Mouse (Mus musculus): ENCODE data around the gene Col13a1.

Col13a1 gene

GRCm38 (mm10) chr10:61978866-61979340 lies at the start of gene Col13a1:
Col13a1 (minus strand) TSS chr10:61979108.
- in situ Hi-C loops (cut with MboI, MseI), result loop anchor here (10.0 kb wide), 1 partner anchor 226 kb away; no protein-coding TSS in a partner anchor

DNA sequence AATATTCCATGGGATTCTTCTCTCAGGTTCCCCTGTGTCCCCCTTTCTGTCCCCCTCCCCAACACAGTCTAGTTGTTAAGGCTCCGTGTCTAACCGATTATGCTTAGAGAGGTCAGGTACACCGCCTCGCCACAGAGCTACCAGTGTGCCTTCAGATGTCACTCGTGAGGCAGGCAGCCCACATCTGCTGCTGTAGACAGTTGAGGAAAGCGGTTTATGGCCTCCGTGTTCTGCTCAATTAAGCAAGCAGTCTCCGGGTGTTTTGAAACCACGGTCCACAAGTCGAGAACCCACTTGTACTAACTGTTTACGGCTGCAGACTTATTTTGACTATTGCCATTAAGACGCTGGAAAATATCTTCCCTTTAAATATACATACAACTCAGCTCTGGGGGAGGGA lies 48.8 kb upstream of the Col13a1 start:
- in situ Hi-C loops (cut with MboI, MseI), result loop anchor here (25.0 kb wide), 1 partner anchor 2010 kb away; no protein-coding TSS in a partner anchor

DNA sequence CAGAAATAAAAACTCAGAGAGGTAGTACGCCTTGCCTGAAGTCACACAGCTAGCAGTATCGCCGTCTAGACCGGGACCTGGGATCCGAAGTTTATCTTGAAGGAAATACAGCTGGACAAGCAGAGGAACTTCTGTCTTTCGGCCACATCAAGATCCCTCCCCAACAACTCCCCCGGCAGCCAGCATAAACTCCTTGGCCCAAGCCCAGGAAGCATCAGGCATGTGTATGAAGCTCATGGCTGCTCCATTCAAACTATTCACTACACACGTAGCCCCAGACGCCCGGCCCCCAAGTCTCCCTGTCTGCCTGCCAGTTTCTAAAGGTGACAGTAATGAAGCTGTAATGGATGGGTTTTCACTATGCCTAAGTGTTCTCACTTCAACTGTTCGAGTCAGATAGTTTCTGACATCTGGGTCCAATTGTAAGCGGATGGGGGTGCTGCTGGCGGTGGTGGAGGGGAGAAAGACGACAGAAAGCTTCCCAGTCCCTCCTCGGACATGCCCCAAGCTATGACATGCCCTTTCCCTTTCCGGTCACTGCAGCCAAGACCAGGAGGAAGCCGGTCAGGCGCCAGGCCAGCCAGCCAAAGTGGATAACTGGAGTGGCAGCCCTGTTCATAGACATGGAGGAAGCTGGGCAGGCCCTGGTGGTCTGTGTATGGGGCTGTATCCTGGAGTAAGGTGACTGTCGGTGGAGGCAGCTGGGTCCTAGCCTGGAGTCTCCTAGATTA lies 45.1 kb upstream of the Col13a1 start:
- in situ Hi-C loops (cut with MboI, MseI), result no loop called here

GRCm38 (mm10) chr10:62020068-62020620 lies 41.2 kb upstream of the Col13a1 start:
- in situ Hi-C loops (cut with MboI, MseI), result no loop called here

DNA sequence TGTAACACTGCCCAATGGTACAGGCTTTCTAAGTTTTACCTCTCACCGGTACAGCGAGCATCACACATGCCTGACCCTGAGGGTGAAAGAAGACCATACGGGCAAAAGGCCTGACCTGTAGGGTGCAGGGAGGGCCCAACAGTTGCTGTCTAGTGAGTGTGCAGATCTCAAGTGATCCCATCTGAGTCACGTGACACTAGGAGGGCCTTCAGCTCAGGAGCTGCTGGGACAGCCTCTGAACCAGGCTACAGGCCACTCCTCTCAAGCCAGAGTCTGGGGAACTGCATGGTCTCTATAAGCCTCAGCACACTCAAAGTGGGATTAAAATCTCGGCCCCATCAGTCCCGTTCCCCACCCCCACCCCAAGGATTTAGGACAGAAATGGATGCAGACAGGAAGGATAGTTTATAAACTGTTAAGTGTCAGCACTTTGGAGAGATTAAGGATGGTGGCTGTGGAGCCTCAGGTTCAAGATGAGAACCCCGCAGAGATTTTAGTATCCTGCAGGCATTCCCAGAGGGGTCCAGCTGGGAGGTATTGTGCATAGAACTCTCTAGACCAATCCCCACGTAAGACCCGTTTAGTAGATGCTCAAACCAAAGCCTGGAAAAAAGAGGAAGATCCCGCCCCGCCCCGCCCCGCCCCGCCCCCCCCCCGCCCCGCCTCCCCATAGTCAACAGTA lies 40.6 kb upstream of the Col13a1 start:
- in situ Hi-C loops (cut with MboI, MseI), result no loop called here

- in situ Hi-C loops (cut with MboI, MseI), result no loop called here
Measured at GRCm38 (mm10) chr10:62016947-62017346, 38.0 kb upstream of the Col13a1 start.

DNA sequence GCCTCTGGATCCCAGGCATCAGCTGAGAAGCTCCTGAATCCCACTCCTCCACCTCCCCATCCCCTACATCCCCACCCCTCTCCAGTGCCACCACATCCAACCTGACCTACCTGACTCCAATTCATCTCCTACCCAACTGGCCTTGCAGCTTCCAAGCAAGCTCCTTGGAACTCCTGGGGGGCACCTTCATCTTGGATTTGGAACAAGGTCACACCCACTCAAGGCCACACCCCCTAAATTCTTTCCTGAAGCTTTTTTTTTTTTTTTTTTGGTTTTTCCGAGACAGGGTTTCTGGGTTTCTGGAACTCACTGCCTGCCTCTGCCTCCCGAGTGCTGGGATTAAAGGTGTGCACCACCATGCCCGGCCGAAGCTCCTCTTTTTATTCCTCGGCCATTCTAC lies 34.3 kb upstream of the Col13a1 start:
- in situ Hi-C loops (cut with MboI, MseI), result no loop called here

- in situ Hi-C loops (cut with MboI, MseI), result no loop called here
Measured at GRCm38 (mm10) chr10:62012371-62012770, 33.5 kb upstream of the Col13a1 start.

- in situ Hi-C loops (cut with MboI, MseI), result no loop called here
Measured at GRCm38 (mm10) chr10:62009981-62010500, 31.1 kb upstream of the Col13a1 start.

- in situ Hi-C loops (cut with MboI, MseI), result no loop called here
Measured at GRCm38 (mm10) chr10:62007958-62008357, 29.1 kb upstream of the Col13a1 start.

DNA sequence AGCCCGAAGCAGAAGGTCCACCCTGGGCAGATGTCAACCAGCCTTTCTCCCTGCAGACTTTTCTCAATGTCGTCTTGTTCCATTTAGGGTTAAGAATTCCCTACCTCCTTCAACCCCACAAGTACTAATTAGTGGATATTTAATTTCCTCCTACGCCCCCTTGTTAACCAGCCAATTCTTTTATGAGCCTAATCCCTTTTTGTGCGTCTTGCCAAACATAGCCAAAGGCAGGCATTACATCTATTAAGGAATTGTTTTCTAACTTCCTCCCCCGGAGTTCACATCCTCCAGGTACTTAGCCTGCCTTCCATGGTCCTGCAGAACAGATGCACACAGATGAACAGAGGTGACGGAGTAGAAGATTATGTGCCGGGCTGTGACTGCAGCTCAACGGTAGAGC lies 27.5 kb upstream of the Col13a1 start:
- in situ Hi-C loops (cut with MboI, MseI), result no loop called here

- in situ Hi-C loops (cut with MboI, MseI), result no loop called here
Measured at GRCm38 (mm10) chr10:62000216-62000615, 21.3 kb upstream of the Col13a1 start.

- in situ Hi-C loops (cut with MboI, MseI), result no loop called here
Measured at GRCm38 (mm10) chr10:61999766-62000165, 20.9 kb upstream of the Col13a1 start.

- in situ Hi-C loops (cut with MboI, MseI), result no loop called here
Measured at GRCm38 (mm10) chr10:61991481-61992424, 12.8 kb upstream of the Col13a1 start.

- in situ Hi-C loops (cut with MboI, MseI), result no loop called here
Measured at GRCm38 (mm10) chr10:61980424-61980823, 1.5 kb upstream of the Col13a1 start.

DNA sequence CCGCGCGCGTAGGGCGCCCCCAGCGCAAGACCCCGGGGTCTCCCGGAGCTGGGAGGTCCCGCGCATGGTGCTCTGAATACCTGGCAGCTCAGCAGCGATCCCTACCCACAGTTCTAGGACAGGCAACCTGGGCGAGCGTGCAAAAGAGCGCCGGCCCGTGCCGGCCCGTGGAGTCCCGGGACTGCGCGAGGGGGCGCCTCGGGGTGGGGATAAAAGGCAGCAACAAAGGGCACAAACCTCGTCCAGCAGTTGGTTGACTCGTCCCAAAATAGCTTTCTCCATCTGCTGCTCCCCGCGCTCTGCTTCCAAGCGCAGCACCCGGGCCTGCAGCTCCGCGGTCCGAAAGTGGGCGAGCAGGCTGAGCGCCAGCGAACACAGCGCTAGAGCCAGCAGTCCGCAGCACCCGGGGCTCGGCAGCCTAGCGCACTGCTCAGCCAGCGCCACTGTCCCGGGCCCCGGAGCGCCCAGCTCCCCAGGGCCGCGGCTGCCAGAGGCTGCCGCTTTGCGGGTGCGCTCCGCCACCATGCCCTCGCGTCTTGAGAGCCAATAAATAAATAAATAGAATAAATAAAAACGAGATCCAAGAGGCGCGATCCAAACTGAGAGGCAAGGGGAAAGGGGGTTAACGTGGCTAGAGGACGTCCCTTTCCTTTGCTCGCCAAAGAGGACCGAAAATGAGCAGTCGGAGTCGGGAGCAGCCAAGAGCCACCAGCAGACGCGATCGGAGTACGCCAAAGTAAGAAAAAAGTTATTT lies 619 bp downstream of the Col13a1 start:
- in situ Hi-C loops (cut with MboI, MseI), result loop anchor here (10.0 kb wide), 1 partner anchor 227 kb away; no protein-coding TSS in a partner anchor

DNA sequence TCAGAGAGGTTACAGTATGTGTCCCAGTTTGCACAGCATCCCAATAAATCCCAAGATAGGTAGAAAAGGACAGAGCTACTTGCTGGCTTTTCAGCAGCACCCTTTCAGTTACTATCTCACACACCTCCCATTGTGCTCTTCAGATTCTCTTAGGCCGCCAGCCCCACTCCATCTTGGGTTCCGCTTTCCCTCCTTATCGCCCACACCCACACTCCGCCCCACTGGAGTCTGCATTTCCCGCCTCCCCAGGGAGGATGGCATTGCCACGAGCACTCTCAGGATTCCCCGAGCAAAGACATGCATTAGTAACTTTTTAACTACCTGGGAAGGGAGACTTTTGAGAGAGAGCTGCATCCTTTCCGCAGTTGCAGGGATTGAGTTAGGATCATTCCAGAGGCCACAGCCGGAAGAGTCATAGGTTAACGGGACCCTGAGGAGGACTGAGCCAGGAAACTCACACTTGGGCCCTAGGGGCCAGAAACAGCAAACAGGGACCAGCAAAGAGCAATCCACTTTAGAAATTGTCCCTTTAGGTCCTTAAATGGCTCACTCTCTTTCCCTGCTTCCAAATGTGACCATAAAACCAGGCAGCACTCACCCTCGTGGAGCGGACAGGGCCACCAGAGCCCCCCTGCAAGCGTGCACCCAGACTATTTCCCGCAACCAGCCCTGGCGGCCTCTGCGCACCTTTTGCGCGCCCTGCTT lies 1.4 kb downstream of the Col13a1 start:
- in situ Hi-C loops (cut with MboI, MseI), result loop anchor here (10.0 kb wide), 1 partner anchor 227 kb away; no protein-coding TSS in a partner anchor

- in situ Hi-C loops (cut with MboI, MseI), result loop anchor here (10.0 kb wide), 1 partner anchor 228 kb away; no protein-coding TSS in a partner anchor
Measured at GRCm38 (mm10) chr10:61976987-61977386, 1.9 kb downstream of the Col13a1 start.

- in situ Hi-C loops (cut with MboI, MseI), result loop anchor here (10.0 kb wide), 1 partner anchor 230 kb away; no protein-coding TSS in a partner anchor
Measured at GRCm38 (mm10) chr10:61974581-61974980, 4.3 kb downstream of the Col13a1 start.

Data from T-helper 2 cell (primary cell).